Mouse (Mus musculus) liver, adult (tissue): ENCODE data around the gene Siva1.

Experiments
- GATA4 ChIP-seq: IDR thresholded peaks from 2 replicates; pipeline ENCODE4 v1.6.1; 2014; ENCODE audit warnings: mild to moderate bottlenecking, low read length; ENCODE audit not compliant: insufficient replicate concordance

Gene Siva1

GRCm38 (mm10) chr12:112617898-112618380 lies 26.5 kb upstream of the Siva1 start:
- TF ChIP-seq GATA4, result no peak

- no peak for TF ChIP-seq GATA4
Measured at GRCm38 (mm10) chr12:112618981-112619685, 25.3 kb upstream of the Siva1 start.

- no peak; the same call in 1 of the 2 replicates for TF ChIP-seq GATA4
Measured at GRCm38 (mm10) chr12:112619686-112620353, 24.7 kb upstream of the Siva1 start, which contains the start of gene Adssl1. TSS of gene Adssl1 (plus strand) at chr12:112620045.

- no peak for TF ChIP-seq GATA4
Measured at GRCm38 (mm10) chr12:112620354-112621061, 24.0 kb upstream of the Siva1 start.

- TF ChIP-seq GATA4, result no peak
Measured at GRCm38 (mm10) chr12:112621900-112622299, 22.6 kb upstream of the Siva1 start.

GRCm38 (mm10) chr12:112623742-112624141 lies 20.7 kb upstream of the Siva1 start:
- no peak for TF ChIP-seq GATA4

GRCm38 (mm10) chr12:112625700-112626099 lies 18.8 kb upstream of the Siva1 start:
- TF ChIP-seq GATA4, result no peak

GRCm38 (mm10) chr12:112626455-112626854 lies 18.0 kb upstream of the Siva1 start:
- no peak for TF ChIP-seq GATA4

- no peak for TF ChIP-seq GATA4
Measured at GRCm38 (mm10) chr12:112627097-112627881, 17.2 kb upstream of the Siva1 start.

- TF ChIP-seq GATA4, result no peak
Measured at GRCm38 (mm10) chr12:112628197-112628596, 16.3 kb upstream of the Siva1 start.

GRCm38 (mm10) chr12:112628928-112629721 lies 15.4 kb upstream of the Siva1 start:
- TF ChIP-seq GATA4, result no peak

GRCm38 (mm10) chr12:112630029-112630428 lies 14.4 kb upstream of the Siva1 start:
- no peak for TF ChIP-seq GATA4

GRCm38 (mm10) chr12:112630796-112631195 lies 13.7 kb upstream of the Siva1 start:
- TF ChIP-seq GATA4, result no peak

GRCm38 (mm10) chr12:112631472-112631871 lies 13.0 kb upstream of the Siva1 start:
- no peak for TF ChIP-seq GATA4
